Mouse (Mus musculus): ENCODE data around the gene Stt3b.
A peak's percentile ranks its signal among the peaks of the same experiment; 100 is the strongest.

Stt3b gene

GRCm38 (mm10) chr9:115214572-115215571, 95.3 kb downstream of the Stt3b start:
- no peak for DNase-seq (ENCODE audit: low spot score in 2 of 2)

- no peak for DNase-seq (ENCODE audit: low spot score in 2 of 2)
Observed at GRCm38 (mm10) chr9:115213755-115214264, 96.4 kb downstream of the Stt3b start.

GRCm38 (mm10) chr9:115210535-115210934, 99.7 kb downstream of the Stt3b start:
- no peak for DNase-seq (ENCODE audit: low spot score in 2 of 2)

GRCm38 (mm10) chr9:115209737-115210136, 100.5 kb downstream of the Stt3b start:
- DNase-seq (ENCODE audit: low spot score in 2 of 2), result no peak

GRCm38 (mm10) chr9:115206219-115206618, 104.0 kb downstream of the Stt3b start:
- no peak for DNase-seq (ENCODE audit: low spot score in 2 of 2)

- DNase-seq (ENCODE audit: low spot score in 2 of 2), result peak; percentile 53 to 62
Observed at GRCm38 (mm10) chr9:115205491-115205890, 104.7 kb downstream of the Stt3b start.

- DNase-seq (ENCODE audit: low spot score in 2 of 2), result no peak
Observed at GRCm38 (mm10) chr9:115203136-115203535, 107.1 kb downstream of the Stt3b start.

GRCm38 (mm10) chr9:115201264-115201663, 109.0 kb downstream of the Stt3b start:
- DNase-seq (ENCODE audit: low spot score in 2 of 2), result no peak

- DNase-seq (ENCODE audit: low spot score in 2 of 2), result no peak
Observed at GRCm38 (mm10) chr9:115200166-115200862, 109.9 kb downstream of the Stt3b start.

- no peak for DNase-seq (ENCODE audit: low spot score in 2 of 2)
Observed at GRCm38 (mm10) chr9:115197082-115197481, 113.1 kb downstream of the Stt3b start.

GRCm38 (mm10) chr9:115192890-115193289, 117.3 kb downstream of the Stt3b start:
- no peak for DNase-seq (ENCODE audit: low spot score in 2 of 2)
